Mouse (Mus musculus) kidney, postnatal 4 days (tissue): ENCODE data around the gene Olfr683.
A peak's percentile ranks its signal among the peaks of the same experiment; 100 is the strongest.
"Not testable (repeated sequence)": the region's sequence is repeated elsewhere in the genome, so short reads cannot be mapped to it uniquely, and the experiment has no call there.

ENCODE experiments used
- DNase-seq, 2 experiments: peaks; one replicate each; pipeline ENCODE4 v3.0.0; 2021; ENCODE audit warnings: mixed read lengths in 2 of 2

Gene Olfr683

DNA sequence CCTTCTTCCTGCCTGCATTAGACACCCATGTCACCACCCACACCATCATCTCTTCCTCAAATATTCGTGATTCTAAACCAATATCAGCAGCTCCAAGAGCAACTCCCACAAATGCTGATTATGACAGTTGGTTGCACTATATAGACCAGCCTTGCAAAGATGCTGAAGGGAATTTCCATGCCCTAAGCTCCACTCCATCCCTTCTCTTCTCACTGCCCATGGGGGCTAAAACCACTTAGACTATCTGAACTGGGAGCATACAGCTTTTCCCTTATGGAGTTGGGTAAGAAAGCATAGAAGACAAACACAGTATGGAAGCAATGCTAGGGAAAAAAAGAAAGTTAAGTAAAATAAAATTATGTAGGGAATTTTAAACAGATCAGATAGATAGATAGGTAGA lies at the start of gene Olfr683:
Gene Olfr683, minus strand, starts transcription at position 101 of the 400 bp plus-strand sequence.
- no peak for DNase-seq

GRCm38 (mm10) chr7:105185912-105186311 lies 39.1 kb upstream of the Olfr683 start, which contains the start of gene Olfr685:
Gene Olfr685, minus strand, starts transcription at chr7:105186012.
- DNase-seq, result no peak

DNA sequence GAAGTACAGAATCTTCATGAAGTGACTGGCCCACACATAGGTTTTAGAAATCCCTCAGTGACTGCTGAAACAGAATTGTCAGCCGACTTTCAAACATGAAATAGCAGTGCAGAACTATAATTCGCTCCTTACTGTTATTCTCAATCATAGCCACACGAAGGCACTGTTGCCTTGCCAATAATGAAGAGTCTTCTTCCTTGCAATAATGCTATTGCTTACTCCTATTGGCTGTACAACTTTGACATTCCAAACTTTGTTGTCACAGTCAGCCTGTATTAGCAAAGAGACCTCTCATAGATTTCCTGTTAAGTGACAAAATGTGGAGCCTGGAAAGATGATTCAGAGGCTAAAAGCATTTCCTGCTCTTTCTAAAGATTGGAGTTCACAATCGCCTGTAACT lies 24.0 kb upstream of the Olfr683 start:
- peak in 1 of 2 experiments; percentile 7 for DNase-seq

GRCm38 (mm10) chr7:105163553-105163952 lies 16.7 kb upstream of the Olfr683 start, which contains the start of gene Olfr684:
Gene Olfr684, minus strand, starts transcription at chr7:105163653.
- no peak for DNase-seq

GRCm38 (mm10) chr7:105141275-105141674 lies 5.5 kb downstream of the Olfr683 start:
- DNase-seq, result no peak

GRCm38 (mm10) chr7:105116536-105116935 lies 30.3 kb downstream of the Olfr683 start, which contains the start of gene Olfr681:
Gene Olfr681, plus strand, starts transcription at chr7:105116836.
- no peak for DNase-seq

DNA sequence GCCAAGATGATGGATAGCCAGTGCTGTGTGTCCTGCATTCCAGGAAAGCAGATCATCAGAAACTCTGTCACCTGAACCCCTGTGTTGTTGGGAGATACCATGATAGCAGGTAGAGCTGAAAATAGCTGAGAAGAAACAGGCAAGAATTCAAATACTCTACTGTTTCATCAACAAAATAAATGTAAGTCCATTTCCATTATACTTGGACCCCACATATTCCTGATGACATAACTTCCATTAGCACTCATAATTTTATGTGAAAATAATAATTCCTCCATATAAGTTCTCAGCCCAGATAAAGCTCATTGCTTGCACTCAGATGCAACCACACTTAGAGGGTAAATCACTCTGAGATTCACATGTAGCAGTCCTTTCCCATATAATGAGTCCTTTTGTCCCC lies 54.1 kb downstream of the Olfr683 start, which contains the start of gene Olfr680-ps1:
Gene Olfr680-ps1, minus strand, starts transcription at position 101 of the 400 bp plus-strand sequence.
- not testable (repeated sequence) for DNase-seq
